Mouse (Mus musculus) 416B (cell line): Measurements from ENCODE around the gene Cisd1.

ENCODE experiments used
- DNase-seq: peaks from one replicate; pipeline ENCODE4 v3.0.0; 2011; ENCODE audit warnings: low read depth

The Cisd1 gene

GRCm38 (mm10) chr10:71326789-71327188 is 18.0 kb downstream of the Cisd1 start:
- peak; percentile 79 for DNase-seq

- DNase-seq: no peak
Measured at GRCm38 (mm10) chr10:71326123-71326522, 18.6 kb downstream of the Cisd1 start.

- DNase-seq: no peak
Measured at GRCm38 (mm10) chr10:71323669-71324068, 21.1 kb downstream of the Cisd1 start.

GRCm38 (mm10) chr10:71316497-71316896 is 28.3 kb downstream of the Cisd1 start:
- no peak for DNase-seq

- no peak for DNase-seq
Measured at GRCm38 (mm10) chr10:71316056-71316455, 28.7 kb downstream of the Cisd1 start.

- DNase-seq: no peak
Measured at GRCm38 (mm10) chr10:71314596-71314995, 30.2 kb downstream of the Cisd1 start.

GRCm38 (mm10) chr10:71310288-71310687 is 34.5 kb downstream of the Cisd1 start:
- no peak for DNase-seq

GRCm38 (mm10) chr10:71308199-71308598 is 36.6 kb downstream of the Cisd1 start:
- peak; percentile 34 for DNase-seq

- DNase-seq: peak; percentile 22
Measured at GRCm38 (mm10) chr10:71306759-71307158, 38.0 kb downstream of the Cisd1 start.

GRCm38 (mm10) chr10:71306190-71306589 is 38.6 kb downstream of the Cisd1 start:
- DNase-seq: peak; percentile 73

GRCm38 (mm10) chr10:71302490-71302889 is 42.3 kb downstream of the Cisd1 start:
- peak; percentile 70 for DNase-seq

- DNase-seq: no peak
Measured at GRCm38 (mm10) chr10:71300161-71300560, 44.6 kb downstream of the Cisd1 start.

GRCm38 (mm10) chr10:71293245-71293644 is 51.5 kb downstream of the Cisd1 start:
- peak; percentile 35 for DNase-seq

- DNase-seq: peak; percentile 86
Measured at GRCm38 (mm10) chr10:71292254-71292653, 52.5 kb downstream of the Cisd1 start.

- DNase-seq: peak; percentile 67
Measured at GRCm38 (mm10) chr10:71291801-71292200, 53.0 kb downstream of the Cisd1 start.

- peak; percentile 90 for DNase-seq
Measured at GRCm38 (mm10) chr10:71291179-71291661, 53.5 kb downstream of the Cisd1 start.

- peak; percentile 72 for DNase-seq
Measured at GRCm38 (mm10) chr10:71285126-71285580, 59.6 kb downstream of the Cisd1 start, which contains the start of gene Ube2d1. Ube2d1 (minus strand) TSS chr10:71285262.

- DNase-seq: peak; percentile 31
Measured at GRCm38 (mm10) chr10:71284511-71285125, 60.1 kb downstream of the Cisd1 start.

- peak; percentile 14 for DNase-seq
Measured at GRCm38 (mm10) chr10:71284131-71284510, 60.6 kb downstream of the Cisd1 start.
